Mouse (Mus musculus) olfactory bulb, adult 2 months (tissue): ENCODE results near the gene Gm5294. TPM values are rescaled to one million over a fixed set of nuclear protein-coding genes. Genes with fewer than 3 reads are reported as not detected.

Experiments
- H3K27ac ChIP-seq: fragments of 200-500 bp; 2 replicates; pipeline ENCODE4 v1.5.1; 2012; ENCODE audit warnings: low read depth, low read length; ENCODE audit not compliant: insufficient read depth
- H3K4me1 ChIP-seq: fragments of 200-500 bp; 2 replicates; pipeline ENCODE4 v1.6.1; 2012; ENCODE audit warnings: low read length; ENCODE audit not compliant: control insufficient read depth, insufficient read depth
- H3K4me3 ChIP-seq: fragments of 200-500 bp; 2 replicates; pipeline ENCODE4 v1.5.1; 2012; ENCODE audit warnings: mild to moderate bottlenecking, low read depth, low read length, moderate library complexity; ENCODE audit not compliant: insufficient read depth
- CTCF ChIP-seq: fragments of 200-500 bp; IDR thresholded peaks from 2 replicates; pipeline ENCODE4 v1.5.1; 2012; ENCODE audit warnings: low read depth, mild to moderate bottlenecking, low read length, moderate library complexity; ENCODE audit not compliant: insufficient read depth
- POLR2A ChIP-seq: fragments of 200-500 bp; IDR thresholded peaks from 2 replicates; pipeline ENCODE4 v1.6.1; 2012; ENCODE audit warnings: mild to moderate bottlenecking, low read depth, low read length, moderate library complexity; ENCODE audit not compliant: insufficient read depth
- WGBS: fragments of 180-500 bp; shearing (Covaris S2); methylation state at CpG from one replicate; pipeline ENCODE4 v1.1.7; 2018; 5-methylcytosine and 5-hydroxymethylcytosine counted together
- polyA plus RNA-seq: library from polyadenylated mRNA; stranded (reverse); fragments of >200 nt; gene quantifications from 2 replicates; pipeline ENCODE4 v1.2.4, GENCODE M21; 2012; ENCODE audit warnings: low replicate concordance; ENCODE audit not compliant: missing spikeins, insufficient read depth, insufficient read length

Gene Gm5294
- polyA plus RNA-seq, 1 experiment = not detected

DNA sequence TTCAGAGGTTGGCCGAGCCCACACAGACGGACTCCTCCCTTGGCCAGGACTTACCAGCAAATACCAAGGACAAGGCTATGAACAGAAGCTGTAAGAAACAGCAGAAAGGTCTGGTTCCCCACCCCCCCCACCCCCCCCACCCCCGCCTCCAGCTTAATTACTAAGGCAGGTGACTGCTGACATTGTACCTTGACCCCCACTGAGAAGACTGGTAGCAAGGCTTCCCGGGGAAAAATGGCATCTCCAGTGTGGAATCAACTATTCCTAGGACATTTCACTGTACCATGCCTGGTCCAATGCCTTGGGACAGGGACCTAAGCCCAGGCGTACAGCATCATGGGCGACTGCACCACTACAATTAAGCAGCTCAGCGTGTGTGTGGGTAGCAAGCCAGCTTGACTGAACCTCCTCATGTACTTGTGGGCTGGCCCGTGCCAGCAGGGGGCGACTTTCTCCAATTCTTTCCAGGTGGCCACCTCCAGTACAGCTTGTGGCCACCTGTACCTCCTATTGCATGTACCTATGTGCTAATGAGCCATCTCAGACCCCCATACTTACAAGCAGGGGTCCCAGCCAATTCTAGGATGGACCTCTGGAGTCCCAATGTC is 37.2 kb downstream of the Gm5294 start:
- Histone ChIP-seq H3K27ac (no peak overlapping the region), H3K4me3 (no peak overlapping the region), H3K4me1 (no peaks in the 10 kb centered on the region; the same call in 1 of the 2 replicates)
- no peak for TF ChIP-seq POLR2A
- peak; percentile 72; the same call in 1 of the 2 replicates for TF ChIP-seq CTCF
- WGBS = 32% methylated on average over 9 of the region's 9 CpGs

GRCm38 (mm10) chr5:138857811-138858251 is 38.0 kb downstream of the Gm5294 start:
- TF ChIP-seq CTCF (no peak), POLR2A (no peak)
- H3K4me3 ChIP-seq = no peak overlapping the region
- H3K4me1 ChIP-seq = no peaks in the 10 kb centered on the region; the same call in 1 of the 2 replicates
- H3K27ac ChIP-seq = no peak overlapping the region
- WGBS = 75% methylated on average over 13 of the region's 13 CpGs

- TF ChIP-seq POLR2A (no peak), CTCF (no peak)
- 77% methylated on average over 7 of the region's 7 CpGs for WGBS
- no peaks in the 10 kb centered on the region for H3K4me1 ChIP-seq
- H3K4me3 ChIP-seq = no peak overlapping the region
- no peak overlapping the region for H3K27ac ChIP-seq
These were observed 43.8 kb downstream of the Gm5294 start for GRCm38 (mm10) chr5:138863681-138864146.

DNA sequence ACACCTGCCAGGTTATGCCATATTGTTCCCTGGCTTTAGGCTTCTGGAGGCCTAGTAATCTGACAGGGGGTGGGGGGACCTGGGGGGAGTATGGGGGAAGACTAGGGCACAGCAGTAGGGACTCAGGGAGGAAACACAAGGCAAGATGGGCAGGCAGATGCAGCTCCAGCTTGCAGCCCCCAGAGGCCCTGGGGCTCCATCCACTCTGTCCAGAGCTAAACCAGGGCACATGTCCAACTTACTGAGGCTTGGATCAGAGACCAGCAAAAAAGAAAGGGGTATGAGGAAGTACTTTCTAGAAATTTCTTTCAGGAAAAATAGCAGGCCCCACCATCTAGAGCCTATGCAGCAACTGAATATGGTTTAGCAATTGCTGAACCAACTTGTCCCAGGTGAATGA is 44.3 kb downstream of the Gm5294 start:
- Histone ChIP-seq H3K27ac (no peak overlapping the region), H3K4me1 (no peaks in the 10 kb centered on the region), H3K4me3 (no peak overlapping the region)
- TF ChIP-seq CTCF (no peak), POLR2A (no peak)

GRCm38 (mm10) chr5:138864880-138865279 is 45.0 kb downstream of the Gm5294 start:
- 82% methylated on average over 7 of the region's 7 CpGs for WGBS
- H3K27ac ChIP-seq = no peak overlapping the region

DNA sequence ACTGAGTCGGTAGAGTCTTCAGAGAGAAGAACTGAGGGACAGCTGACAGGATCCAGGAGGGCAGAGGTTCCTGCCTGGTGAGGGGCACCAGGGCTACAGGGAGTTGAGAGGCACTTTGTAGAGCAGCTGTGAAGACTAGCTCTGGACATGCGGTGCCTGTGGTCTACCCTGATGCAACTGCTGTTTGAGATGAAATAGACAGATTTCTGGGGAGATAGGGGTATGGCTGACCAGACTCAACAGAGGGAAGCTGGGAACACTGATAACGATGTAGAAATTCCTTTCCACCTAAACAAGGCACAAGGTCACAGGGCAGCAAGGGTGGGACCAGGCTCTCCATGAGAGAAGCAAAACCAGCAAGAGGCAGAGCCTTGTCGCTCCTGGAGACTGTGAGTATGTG is 45.8 kb downstream of the Gm5294 start:
- H3K4me3 ChIP-seq = no peak overlapping the region
- H3K27ac ChIP-seq = no peak overlapping the region
- H3K4me1 ChIP-seq = no peaks in the 10 kb centered on the region
- 86% methylated on average over 4 of the region's 4 CpGs for WGBS
- TF ChIP-seq POLR2A (no peak), CTCF (no peak)

More at GRCm38 (mm10) chr5:138864880-138865279, 45.0 kb downstream of the Gm5294 start:
- TF ChIP-seq CTCF (no peak), POLR2A (no peak)
- no peak overlapping the region for H3K4me3 ChIP-seq
- no peaks in the 10 kb centered on the region for H3K4me1 ChIP-seq

Other genes with a start within 250 kb of the Gm5294 start
- not detected in 2 replicates for gene Zfp68, start 200.3 kb upstream of the Gm5294 start, polyA plus RNA-seq
- not detected in 2 replicates for gene A430033K04Rik, start 197.2 kb upstream of the Gm5294 start, polyA plus RNA-seq
- not detected in 2 replicates for gene Fam20c, start 65.6 kb upstream of the Gm5294 start, polyA plus RNA-seq
- not detected in 2 replicates for gene Pdgfa, start 177.3 kb downstream of the Gm5294 start, polyA plus RNA-seq